Mouse (Mus musculus) kidney, postnatal 14 days (tissue): ENCODE measurements around the gene Sorcs3.

Source experiments
- DNase-seq: peaks from one replicate; pipeline ENCODE4 v3.0.0; 2022; ENCODE audit warnings: mixed read lengths

Gene Sorcs3

GRCm38 (mm10) chr19:48544294-48544693, 338.5 kb downstream of the Sorcs3 start:
- no peak for DNase-seq

DNA sequence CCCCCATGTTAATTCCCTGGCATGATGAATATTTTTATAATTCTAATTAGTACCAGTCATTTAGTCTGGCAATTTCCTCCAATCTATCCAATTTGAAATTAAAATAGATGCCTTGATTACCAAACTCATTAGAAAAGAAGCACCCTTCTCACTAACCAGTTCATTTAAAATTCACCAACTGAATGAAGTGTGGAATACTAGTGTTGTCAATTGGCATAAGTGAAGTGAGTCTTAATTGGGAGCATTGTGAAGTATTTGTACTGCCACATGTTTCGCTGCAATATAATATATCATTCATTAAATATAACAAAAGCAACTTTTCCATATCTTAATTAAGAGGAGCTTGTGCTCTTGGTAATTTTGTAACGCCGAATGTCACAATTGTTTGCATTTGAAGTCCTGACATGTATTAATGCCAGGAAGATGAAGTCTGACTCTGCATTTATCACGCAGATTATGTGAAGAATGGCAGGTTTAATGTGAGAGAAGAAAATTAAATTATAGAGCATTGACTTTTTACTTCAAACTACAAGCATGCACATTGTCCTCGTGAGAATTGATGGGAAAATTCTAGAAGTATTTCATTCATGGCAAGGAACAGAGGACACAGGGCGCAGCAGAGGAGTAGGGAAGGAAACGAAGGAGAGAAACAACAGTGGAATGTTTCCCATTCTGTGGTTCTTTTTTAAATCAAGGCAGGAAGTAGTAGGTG, 339.8 kb downstream of the Sorcs3 start:
- DNase-seq = no peak

- no peak for DNase-seq
Measured at GRCm38 (mm10) chr19:48546133-48546448, 340.3 kb downstream of the Sorcs3 start.

- DNase-seq = no peak
Measured at GRCm38 (mm10) chr19:48548143-48548881, 342.5 kb downstream of the Sorcs3 start.

- no peak for DNase-seq
Measured at GRCm38 (mm10) chr19:48559432-48559831, 353.6 kb downstream of the Sorcs3 start.

DNA sequence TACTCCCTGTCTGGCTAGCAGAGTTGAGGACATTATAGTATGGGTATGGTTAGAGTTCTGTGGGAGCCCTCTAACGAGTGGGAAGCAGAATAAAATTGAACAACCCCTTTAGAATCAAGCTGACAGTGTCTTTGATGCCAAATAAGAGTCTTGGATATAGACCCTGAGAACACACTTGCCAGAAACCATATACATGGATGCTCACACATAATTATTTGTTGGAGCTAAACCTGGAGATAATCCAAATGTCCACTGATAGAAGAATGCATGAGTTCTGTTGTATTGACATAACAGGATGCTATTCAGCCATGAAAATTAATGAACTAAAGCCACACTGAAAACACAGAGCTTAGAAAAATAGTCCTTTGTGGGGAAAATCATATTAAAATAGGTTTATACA, 369.9 kb downstream of the Sorcs3 start:
- no peak for DNase-seq

GRCm38 (mm10) chr19:48577169-48577568, 371.3 kb downstream of the Sorcs3 start:
- DNase-seq = no peak

- no peak for DNase-seq
Measured at GRCm38 (mm10) chr19:48584938-48585560, 379.2 kb downstream of the Sorcs3 start.

- no peak for DNase-seq
Measured at GRCm38 (mm10) chr19:48616951-48617350, 411.1 kb downstream of the Sorcs3 start.

GRCm38 (mm10) chr19:48630671-48631327, 425.0 kb downstream of the Sorcs3 start:
- no peak for DNase-seq

DNA sequence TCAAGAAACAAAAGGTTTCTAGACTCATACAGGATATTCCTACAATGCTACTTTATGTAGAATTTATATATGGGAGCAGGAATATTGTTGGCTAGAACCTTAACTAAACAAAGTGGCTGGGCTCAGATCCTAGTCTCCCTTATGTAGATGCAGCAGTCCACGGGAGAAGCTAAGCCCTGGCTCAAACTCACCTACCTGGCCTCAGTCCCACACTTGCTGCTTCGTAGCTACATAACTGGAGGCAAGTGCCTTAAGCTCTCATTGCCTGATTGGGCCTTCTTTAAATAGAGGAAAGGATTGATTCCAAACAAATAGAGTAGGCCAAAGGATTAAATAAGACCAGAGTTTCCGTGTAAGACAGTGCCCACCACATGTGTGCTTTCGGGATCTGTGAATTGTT, 436.7 kb downstream of the Sorcs3 start:
- no peak for DNase-seq

- no peak for DNase-seq
Measured at GRCm38 (mm10) chr19:48649941-48650340, 444.1 kb downstream of the Sorcs3 start.

GRCm38 (mm10) chr19:48651617-48652016, 445.8 kb downstream of the Sorcs3 start:
- no peak for DNase-seq

- DNase-seq = no peak
Measured at GRCm38 (mm10) chr19:48660201-48660600, 454.4 kb downstream of the Sorcs3 start.

GRCm38 (mm10) chr19:48679896-48680295, 474.1 kb downstream of the Sorcs3 start:
- DNase-seq = no peak

GRCm38 (mm10) chr19:48682485-48682884, 476.7 kb downstream of the Sorcs3 start:
- peak; percentile 14 for DNase-seq

- DNase-seq = peak; percentile 12
Measured at GRCm38 (mm10) chr19:48686369-48686768, 480.5 kb downstream of the Sorcs3 start.

- no peak for DNase-seq
Measured at GRCm38 (mm10) chr19:48700111-48700658, 494.4 kb downstream of the Sorcs3 start.

GRCm38 (mm10) chr19:48703763-48704162, 497.9 kb downstream of the Sorcs3 start:
- no peak for DNase-seq

- peak; percentile 42 for DNase-seq
Measured at GRCm38 (mm10) chr19:48706267-48706923, 500.6 kb downstream of the Sorcs3 start.

DNA sequence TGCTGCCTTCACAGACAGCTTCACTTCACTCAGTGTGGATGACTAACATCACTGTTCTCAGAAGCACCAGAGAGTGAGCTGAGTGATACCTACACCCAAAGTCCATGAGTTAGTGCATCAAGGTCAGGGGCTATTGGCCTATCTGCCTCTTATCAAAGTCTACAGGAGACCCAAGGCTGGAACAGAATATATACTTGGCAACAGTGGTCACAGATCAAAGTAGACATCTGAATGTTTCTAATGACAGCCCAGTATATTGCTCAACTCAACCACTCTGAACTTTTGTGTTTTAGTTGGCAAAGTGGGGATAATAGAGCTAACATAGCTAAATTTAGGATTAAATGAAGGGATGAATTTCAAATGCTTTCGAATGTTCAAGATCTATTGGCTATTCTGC, 501.1 kb downstream of the Sorcs3 start:
- no peak for DNase-seq

GRCm38 (mm10) chr19:48725851-48726419, 520.1 kb downstream of the Sorcs3 start:
- DNase-seq = no peak
